Mouse (Mus musculus) gastrocnemius, postnatal 36 days (tissue): ENCODE data around the gene 1700037H04Rik. TPM values are rescaled to one million over a fixed set of nuclear protein-coding genes. Genes with fewer than 3 reads are reported as not detected.
A peak's percentile ranks its signal among the peaks of the same experiment; 100 is the strongest.
"Not testable (repeated sequence)": the region's sequence is repeated elsewhere in the genome, so short reads cannot be mapped to it uniquely, and the experiment has no call there.

Experiments used
- DNase-seq, 2 experiments: peaks; one replicate each; pipeline ENCODE4 v3.0.0; 2022
- intact Hi-C: fragments of 180-260 bp; cut with DNase I; formaldehyde crosslinking; loops from one replicate; pipeline ENCODE4 v1.15.1; 2025
- total RNA-seq, 2 experiments: library from RNA; stranded (reverse); gene quantifications; 2 replicates each; pipeline ENCODE4 v1.2.3; 2021

Gene 1700037H04Rik
- total RNA-seq, 2 experiments from 2014 or later = 4.3 to 4.4 TPM

DNA sequence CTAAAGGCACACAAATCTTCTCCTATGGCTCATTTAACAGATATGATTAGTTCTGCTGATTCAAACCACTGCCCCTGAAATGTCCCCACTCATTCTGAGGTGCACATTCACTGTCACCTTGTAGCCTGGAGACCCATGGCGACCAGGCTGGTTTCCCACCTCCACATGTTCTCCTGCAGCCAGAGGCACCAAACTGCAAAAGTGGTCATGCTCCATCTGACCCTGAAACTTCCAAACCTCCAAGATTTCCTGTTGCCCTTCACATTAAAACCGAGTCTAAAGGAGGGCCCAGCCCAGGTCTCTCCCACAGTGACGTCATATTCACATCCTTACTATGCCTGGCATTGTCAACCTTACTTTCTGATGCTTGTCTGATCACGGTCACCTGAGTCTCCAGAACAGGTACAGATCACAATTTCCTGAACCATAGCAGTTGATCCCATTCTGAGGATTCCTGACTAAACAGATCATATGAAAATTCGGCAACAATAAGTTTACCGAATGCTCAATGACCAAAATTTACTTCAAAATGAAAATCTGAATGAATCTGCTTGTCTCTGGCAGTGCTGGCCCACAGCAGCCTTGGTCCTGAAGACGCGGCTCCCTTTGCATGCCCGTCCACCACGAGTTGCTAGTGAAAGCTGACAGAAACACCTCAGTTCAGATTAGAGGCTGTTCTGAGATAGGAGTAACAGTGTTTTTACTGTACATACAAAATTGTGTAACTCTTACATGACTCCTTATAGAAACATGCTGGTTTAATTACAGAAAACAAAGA lies 27.6 kb downstream of the 1700037H04Rik start:
- intact Hi-C loops = no loop called here
- no peak for DNase-seq

DNA sequence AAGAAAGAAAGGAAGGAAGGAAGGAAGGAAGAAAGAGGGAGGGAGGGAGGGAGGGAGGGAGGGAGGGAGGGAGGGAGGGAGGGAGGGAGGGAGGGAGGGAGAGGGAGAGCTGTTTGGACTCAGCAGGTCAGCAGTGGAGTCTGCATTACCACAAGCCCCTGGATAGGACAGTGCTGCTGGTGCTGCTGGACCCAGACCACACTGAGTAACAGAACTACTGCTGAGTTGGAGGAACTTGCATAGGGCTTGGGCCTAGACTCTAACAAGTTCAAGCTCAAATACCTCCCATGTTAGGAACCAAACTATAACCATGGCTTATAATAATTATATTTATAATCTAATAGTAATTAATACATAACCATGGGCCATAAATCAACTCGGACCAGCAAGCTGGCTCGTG lies 29.0 kb downstream of the 1700037H04Rik start:
- intact Hi-C loops = no loop called here
- no peak for DNase-seq

DNA sequence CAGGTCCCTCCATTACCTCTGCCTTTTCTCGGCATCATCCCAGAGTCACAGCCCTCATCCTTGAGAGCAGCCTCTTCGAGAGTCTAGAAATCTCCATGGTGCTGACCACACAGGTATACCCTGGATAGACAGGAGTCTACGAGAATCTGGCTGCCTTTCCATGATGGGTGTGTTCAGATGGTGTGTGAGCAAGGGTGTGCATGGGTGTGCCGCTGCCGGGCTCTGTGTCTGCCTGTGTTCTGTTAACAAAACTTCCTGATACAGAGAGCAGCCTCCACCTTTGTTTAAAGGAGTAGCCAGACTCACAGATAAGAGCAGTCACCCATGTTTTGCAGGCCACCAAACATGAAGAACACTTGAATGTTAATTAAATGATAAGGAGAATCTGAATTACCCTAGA lies 30.0 kb downstream of the 1700037H04Rik start:
- no peak for DNase-seq
- intact Hi-C loops = no loop called here

DNA sequence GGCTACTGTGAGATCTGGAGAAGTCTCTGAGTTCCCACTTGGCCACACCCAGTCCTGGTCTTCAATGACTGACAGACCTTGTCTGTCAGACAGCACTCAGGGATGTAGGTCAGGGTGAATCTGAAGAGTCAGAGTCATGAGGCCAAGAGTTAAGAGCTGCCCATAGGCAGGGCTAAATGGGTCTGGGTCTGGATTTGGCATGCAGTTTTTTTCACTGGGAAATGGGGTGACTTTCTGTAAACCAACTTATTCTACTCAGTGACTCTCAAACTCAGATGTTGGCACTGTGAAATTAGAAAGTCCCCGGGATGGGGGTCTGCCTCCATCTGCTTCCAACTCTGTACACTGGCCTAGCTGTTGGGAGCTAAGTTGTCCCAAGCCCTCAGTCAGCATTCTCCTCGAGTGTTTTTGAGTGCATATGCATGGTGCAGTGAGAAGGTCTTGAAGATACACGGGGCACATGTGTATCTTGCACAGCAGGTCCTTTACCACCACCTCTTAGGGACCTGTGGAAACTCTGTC lies 31.2 kb downstream of the 1700037H04Rik start:
- intact Hi-C loops = no loop called here

DNA sequence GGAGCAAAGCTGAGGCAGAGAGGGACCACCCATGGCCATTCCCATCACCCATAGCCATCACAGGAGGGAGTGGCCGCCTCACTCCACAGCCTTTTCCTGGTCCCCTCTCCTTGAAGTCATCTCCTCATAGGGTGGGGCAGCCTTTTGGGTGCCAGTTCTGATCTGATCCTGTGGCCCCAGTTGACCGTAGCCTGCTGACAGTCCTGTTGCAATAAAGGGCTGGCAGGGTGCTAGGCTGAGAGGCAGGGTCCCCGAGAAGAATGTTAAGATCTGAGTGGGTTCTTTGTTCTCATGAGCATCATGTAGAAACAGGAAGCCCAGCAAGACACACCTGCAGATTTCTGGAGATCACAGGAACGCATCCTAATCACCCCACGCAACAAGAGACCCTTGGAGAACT lies 31.7 kb downstream of the 1700037H04Rik start:
- DNase-seq = no peak
- intact Hi-C loops = no loop called here

More for the DNA sequence above, 31.2 kb downstream of the 1700037H04Rik start:
- DNase-seq = no peak

DNA sequence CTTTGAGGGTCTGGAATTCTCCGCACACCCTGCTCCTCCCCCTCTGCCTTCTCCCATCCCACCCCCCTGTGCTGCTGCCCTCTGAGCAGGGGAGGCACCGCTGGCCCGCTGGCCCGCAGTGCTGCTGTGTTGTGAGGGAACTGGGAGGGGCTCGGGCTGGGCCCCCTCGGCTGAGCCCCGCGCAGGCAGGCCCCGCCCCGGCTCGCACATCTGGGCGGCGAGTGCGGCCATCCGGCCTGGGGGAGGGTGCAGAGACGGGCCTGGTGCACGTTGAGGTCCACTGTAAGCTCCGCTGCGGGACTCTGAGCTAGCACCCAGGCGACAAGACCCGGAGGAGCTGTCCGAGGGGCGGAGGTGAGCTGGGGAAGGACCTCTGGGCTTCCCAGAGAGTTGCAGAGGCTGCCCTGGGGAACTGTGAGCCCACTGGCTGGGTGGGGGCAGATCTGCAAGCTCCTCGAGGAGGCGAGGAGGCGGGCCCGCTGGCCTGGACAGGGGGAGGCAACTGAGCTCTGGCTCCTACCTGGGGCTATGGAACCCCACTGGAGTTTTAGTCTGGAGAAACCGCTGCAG lies 32.6 kb downstream of the 1700037H04Rik start, which contains the start of gene Hspa12b:
TSS of gene Hspa12b (plus strand) at position 120 of the 570 bp plus-strand sequence.
- intact Hi-C loops = no loop called here
- peak; percentile 61 to 62 for DNase-seq

DNA sequence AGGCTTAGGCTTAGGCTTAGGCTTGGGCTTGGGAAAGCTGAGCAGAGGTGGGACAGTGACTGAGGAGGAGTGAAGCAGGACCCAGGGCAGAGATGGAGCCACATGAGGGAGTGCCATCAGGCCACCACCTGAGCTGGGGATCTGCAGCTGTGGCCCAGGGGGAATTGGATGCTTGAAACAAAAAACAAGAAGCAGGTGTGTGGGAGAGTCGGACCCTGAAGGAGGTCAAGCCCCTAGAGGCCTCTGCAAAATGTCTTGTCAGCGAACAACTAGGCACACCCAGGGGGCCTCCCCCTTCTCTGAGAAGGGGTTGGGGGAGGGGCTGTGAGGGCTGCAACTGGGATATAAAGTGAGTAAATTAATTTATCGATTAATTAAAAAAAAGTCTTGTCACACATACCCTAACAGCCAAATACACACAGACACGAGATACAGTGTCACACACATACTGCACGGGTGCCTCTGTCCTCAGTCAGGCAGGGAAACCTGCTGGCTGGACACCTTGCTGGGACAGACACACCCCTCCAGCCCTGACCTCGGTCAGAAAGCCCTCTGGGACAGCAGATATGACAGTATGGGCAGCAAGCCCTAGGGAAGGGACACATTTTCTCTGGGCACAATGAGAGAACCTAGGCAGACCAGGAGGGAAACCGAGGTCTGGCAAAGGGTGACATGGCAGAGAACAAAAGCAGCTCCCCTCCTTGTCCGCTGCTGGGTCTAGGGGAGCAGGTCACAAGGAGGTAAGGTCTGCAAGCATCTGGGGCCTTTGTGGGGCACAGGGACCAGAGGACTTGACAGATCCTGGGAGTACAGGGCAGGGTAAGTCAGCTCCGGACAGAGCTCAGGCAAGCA lies 33.7 kb downstream of the 1700037H04Rik start:
- DNase-seq = no peak
- intact Hi-C loops = no loop called here

DNA sequence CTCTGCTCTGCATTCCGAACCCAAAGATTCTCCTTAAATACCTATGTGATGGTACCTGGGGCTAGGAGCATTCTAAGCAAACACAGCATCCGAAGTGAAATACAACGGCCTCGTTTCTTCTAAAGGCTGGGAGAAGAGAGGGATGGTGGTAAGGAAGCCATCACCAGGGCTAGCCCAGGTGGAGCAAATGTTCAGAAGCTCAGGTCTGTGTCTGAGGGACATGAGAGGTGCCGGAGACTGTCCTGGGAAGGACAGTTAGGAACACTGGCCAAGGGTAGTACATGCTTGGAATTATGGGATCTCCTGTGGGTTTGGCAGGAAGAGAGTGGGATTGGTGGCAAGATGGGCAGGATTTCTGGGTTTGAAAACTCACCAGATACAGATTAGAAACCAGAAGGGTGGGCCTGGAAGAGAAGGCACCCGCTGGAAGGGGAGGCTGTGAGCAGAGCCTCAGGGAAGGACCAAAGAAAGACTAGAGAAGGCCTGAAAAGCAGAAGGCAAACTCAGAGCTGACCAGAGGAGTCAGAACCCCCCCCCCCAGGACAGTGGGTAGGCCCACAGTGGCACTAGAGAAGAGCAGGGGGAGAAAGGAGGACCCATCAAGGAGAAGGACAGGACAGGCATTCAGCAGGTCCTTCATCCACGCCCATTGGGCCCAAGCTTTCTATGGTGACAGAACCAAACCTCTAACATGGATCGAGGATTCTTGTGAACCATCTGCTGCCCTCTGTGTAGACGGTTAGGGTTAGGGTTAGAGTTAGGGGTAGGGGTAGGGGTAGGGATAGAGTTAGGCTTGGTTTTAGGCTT lies 34.5 kb downstream of the 1700037H04Rik start:
- DNase-seq = no peak
- intact Hi-C loops = no loop called here

DNA sequence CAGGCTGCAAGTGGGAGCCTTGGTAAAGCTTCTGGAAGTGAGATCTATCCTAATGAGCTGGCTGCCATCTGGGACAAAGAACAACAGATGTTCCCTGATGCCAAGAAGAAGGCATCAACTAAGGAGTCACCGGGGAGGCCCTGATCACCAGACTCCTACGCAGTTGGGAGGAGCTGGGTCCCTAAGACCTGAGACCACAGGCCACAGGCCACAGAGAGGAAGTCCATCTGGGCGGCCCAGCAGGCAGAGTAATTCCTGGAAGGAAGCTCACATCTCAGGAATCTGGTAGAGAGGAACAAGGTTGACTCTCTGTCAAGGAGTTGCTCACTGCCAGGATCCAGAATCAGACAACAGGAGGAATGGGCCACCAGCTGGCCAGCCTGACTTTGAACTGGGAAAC lies 35.7 kb downstream of the 1700037H04Rik start:
- DNase-seq = no peak
- intact Hi-C loops = no loop called here

DNA sequence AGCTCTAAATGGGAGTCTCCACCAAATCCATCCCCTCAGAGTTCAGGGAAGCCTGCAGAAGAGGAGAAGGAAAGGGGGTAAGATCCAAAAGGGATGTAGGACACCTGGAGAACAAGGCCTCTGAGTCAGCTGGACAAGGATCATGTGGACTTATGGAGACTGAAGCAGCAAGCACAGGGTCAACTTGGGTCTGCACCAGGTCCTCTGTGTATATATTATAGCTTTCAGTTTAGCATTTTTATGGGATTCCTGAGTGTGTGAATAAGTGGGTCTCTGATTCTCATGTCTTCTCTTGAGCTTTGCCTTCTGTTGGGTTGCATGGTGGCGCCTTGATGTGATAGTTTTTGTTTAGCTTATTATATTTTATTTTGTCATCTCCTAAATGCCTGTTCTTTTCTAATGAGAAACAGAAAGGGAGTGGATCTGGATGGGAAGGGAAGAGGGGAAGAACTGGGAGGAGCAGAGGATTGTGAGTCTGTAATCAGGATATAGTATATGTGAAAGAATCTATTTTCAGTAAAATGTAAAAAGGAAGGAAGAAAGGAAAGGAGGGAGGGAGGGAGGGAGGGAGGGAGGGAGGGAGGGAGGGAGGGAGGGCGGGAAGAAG lies 40.8 kb downstream of the 1700037H04Rik start:
- no peak for DNase-seq
- intact Hi-C loops = no loop called here

DNA sequence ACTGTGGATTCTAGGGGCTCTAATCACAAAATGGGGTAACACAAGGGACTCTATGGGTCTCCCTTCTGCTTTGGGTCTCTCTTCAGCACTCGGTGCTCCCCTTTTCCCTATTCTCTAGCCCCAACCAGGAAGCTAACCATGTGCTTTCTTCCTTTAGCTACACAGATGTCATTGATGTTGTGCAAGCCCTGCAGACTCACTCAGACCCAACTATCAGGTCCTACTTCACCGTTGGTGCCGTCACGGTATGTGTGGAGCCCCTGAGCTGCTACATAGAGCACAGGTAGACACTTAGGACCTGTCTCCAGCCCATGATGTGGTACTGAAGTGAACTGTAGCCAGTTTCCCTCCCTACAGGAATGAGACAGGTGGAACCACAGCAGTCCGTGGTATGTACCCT lies 53.9 kb downstream of the 1700037H04Rik start:
- no peak for DNase-seq
- intact Hi-C loops = no loop called here

DNA sequence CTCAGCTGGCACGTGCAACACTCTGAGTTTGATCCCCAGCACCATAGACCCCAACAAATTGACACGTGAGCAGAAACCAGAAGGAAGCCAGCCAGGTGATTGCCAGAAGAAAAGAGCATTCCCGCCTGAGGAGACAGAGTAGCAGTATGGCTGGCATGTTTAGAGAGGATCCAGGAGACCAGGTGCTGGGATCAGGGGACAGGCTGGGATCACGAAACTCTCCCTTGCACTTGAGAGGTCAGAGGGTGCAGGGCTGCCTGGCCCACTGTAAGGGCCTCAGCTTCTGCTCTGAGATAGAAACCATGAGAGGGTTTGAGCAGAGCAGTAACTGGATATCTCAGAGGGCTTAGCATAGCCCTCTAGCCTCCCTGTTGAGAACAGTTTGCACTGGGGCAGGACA lies 54.8 kb downstream of the 1700037H04Rik start:
- intact Hi-C loops, DNase-seq: not testable (repeated sequence)

DNA sequence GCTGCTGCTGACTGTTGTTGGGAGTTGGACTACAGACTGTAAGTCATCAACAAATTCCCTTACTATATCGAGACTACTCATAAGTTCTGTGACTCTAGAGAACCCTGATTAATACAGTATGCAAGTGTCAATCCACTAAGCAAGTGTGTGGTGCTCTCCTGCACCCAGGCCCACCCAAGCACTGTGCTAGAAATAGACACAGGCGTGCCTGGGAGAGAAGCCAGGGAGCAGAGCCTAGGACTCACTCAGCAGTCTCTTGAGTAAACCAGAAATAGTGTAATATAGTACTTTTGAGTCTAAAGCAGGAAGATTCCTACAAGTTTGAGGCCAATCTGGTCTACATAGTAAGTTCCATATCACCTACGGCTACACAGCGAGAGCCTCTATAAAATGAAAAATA lies 55.9 kb downstream of the 1700037H04Rik start:
- intact Hi-C loops = no loop called here
- DNase-seq = peak in 1 of 2 experiments; percentile 36

DNA sequence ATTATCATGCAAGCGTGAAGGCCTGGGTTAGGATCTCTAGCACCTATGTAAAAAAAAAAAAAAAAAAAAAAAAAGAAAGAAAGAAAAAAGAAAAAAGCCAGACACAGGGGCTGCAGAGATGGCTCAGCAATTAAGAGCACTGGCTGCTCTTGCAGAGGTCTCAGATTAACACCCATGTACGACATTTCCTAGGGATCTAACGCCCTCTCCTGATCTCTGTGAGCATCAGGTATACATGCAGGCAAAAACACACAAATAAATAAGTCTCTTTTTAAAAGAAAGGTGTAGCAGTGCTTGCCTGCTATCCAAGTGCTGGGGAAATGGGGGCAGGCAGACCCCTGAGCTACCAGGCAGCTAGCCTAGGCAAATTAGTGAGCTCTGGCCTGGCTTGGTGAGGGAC lies 58.4 kb downstream of the 1700037H04Rik start:
- DNase-seq = no peak
- intact Hi-C loops = no loop called here

DNA sequence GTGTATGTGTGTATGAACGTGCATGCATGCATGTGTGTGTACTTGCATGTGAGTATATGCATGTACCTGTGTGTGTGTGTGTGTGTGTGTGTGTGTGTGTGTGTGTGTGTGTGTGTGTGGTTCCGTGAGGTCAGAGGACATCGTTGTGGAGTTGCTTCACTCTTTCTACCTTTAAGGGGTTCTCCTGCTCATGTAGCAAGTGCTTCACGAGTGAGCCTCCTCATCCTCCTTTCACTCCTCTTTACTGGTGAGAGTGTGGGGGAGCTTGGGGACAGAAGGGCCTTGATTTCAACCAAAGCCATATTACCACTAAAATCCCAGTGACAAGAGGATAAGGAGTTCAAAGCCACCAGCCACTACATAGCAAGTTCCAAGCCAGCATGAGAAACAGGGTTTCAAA lies 62.8 kb downstream of the 1700037H04Rik start:
- no peak for DNase-seq
- intact Hi-C loops = loop anchor here (2.0 to 10.0 kb wide), 2 partner anchors 44 to 418 kb away; no protein-coding TSS in a partner anchor

Other genes starting within 250 kb of the 1700037H04Rik start
- gene Gfra4, start 117.0 kb downstream of the 1700037H04Rik start, total RNA-seq = 1 to 10 TPM; 1.7 to 1.8 TPM
- gene Adam33, start 96.3 kb downstream of the 1700037H04Rik start, total RNA-seq = 1 to 10 TPM; 1.7 to 1.8 TPM
- gene Siglec1, start 73.3 kb downstream of the 1700037H04Rik start, total RNA-seq = under 1 TPM; 0.43 to 0.76 TPM
- gene Hspa12b, start 32.8 kb downstream of the 1700037H04Rik start, total RNA-seq = 10 to 100 TPM in 1 of 2 experiments, 1 to 10 TPM in 1; 10.0 to 13.1 TPM
- gene Gm11037, start 26.6 kb downstream of the 1700037H04Rik start, total RNA-seq = not detected
- gene Cenpb, start 20.0 kb upstream of the 1700037H04Rik start, total RNA-seq = 10 to 100 TPM; 63.9 to 64.3 TPM
- 1 to 10 TPM; 1.8 to 2.2 TPM for gene Cdc25b, start 26.9 kb upstream of the 1700037H04Rik start, total RNA-seq
- 1 to 10 TPM; 1.2 to 2.0 TPM for gene Spef1, start 27.2 kb upstream of the 1700037H04Rik start, total RNA-seq
- 10 to 100 TPM; 13.9 to 15.0 TPM for gene Ap5s1, start 47.0 kb upstream of the 1700037H04Rik start, total RNA-seq
- gene Mavs, start 74.0 kb upstream of the 1700037H04Rik start, total RNA-seq = 10 to 100 TPM; 35.9 to 58.0 TPM
- gene Pank2, start 102.4 kb upstream of the 1700037H04Rik start, total RNA-seq = 10 to 100 TPM; 16.9 to 21.3 TPM
- gene Rnf24, start 192.8 kb upstream of the 1700037H04Rik start, total RNA-seq = 1 to 10 TPM; 1.2 to 1.3 TPM